Mouse (Mus musculus) heart, adult 18-20 months (tissue): ENCODE results near the gene Dph3. TPM values are rescaled to one million over a fixed set of nuclear protein-coding genes. Genes with fewer than 3 reads are reported as not detected.

Experiments
- total RNA-seq, 2 experiments: library from RNA; stranded (reverse); gene quantifications; 2 replicates each; pipeline ENCODE4 v1.2.3; 2021

Gene Dph3
- total RNA-seq, 2 experiments from 2014 or later: 89.0 to 90.5 TPM

Other genes with a start within 250 kb of the Dph3 start
- 10 to 100 TPM; 13.5 to 14.5 TPM for gene Galnt15, start 56.7 kb downstream of the Dph3 start, total RNA-seq
- 10 to 100 TPM; 53.0 to 54.7 TPM for gene Oxnad1, start 355 bp downstream of the Dph3 start, total RNA-seq
- not detected for gene Msmb, start 56.3 kb upstream of the Dph3 start, total RNA-seq
- 100 to 1,000 TPM; 146 to 149 TPM for gene Ncoa4, start 74.1 kb upstream of the Dph3 start, total RNA-seq
- 100 to 1,000 TPM; 205 to 217 TPM for gene Timm23, start 116.2 kb upstream of the Dph3 start, total RNA-seq
- gene Parg, start 116.2 kb upstream of the Dph3 start, total RNA-seq: 10 to 100 TPM; 17.0 to 18.5 TPM
- 10 to 100 TPM; 70.4 to 86.7 TPM for gene Ogdhl, start 236.3 kb upstream of the Dph3 start, total RNA-seq